Mouse (Mus musculus): Measurements from ENCODE around the gene Krt4. TPM values are rescaled to one million over a fixed set of nuclear protein-coding genes. Genes with fewer than 3 reads are reported as not detected.

Gene Krt4
- polyA plus RNA-seq, 1 experiment from 2014 or later = 2.8 TPM

GRCm38 (mm10) chr15:101879776-101880175 lies 44.8 kb downstream of the Krt4 start:
- no peak overlapping the region for H3K9ac ChIP-seq (replicated peaks)
- no peak overlapping the region for H3K27ac ChIP-seq (replicated peaks)
- H3K36me3 ChIP-seq = no peaks in the 10 kb centered on the region
- H3K27me3 ChIP-seq (replicated peaks) = no peaks in the 10 kb centered on the region
- no peak for ATAC-seq (ENCODE audit: low FRiP score)
- no peak overlapping the region for H3K4me3 ChIP-seq (replicated peaks)
- no peak overlapping the region for H3K4me2 ChIP-seq
- no peaks in the 10 kb centered on the region for H3K9me3 ChIP-seq (replicated peaks)
- no peaks in the 10 kb centered on the region for H3K4me1 ChIP-seq
- WGBS = 34% methylated on average over 11 of the region's 11 CpGs

GRCm38 (mm10) chr15:101878041-101878440 lies 46.5 kb downstream of the Krt4 start:
- Histone ChIP-seq H3K4me3 (replicated peaks) (no peak overlapping the region), H3K4me1 (no peaks in the 10 kb centered on the region), H3K9me3 (replicated peaks) (no peaks in the 10 kb centered on the region), H3K27ac (replicated peaks) (no peak overlapping the region), H3K4me2 (no peak overlapping the region), H3K9ac (replicated peaks) (no peak overlapping the region), H3K27me3 (replicated peaks) (no peaks in the 10 kb centered on the region), H3K36me3 (no peaks in the 10 kb centered on the region)
- ATAC-seq (ENCODE audit: low FRiP score) = no peak
- 65% methylated on average over 2 of the region's 2 CpGs for WGBS

GRCm38 (mm10) chr15:101874383-101874782 lies 50.2 kb downstream of the Krt4 start:
- H3K4me2 ChIP-seq = no peak overlapping the region
- H3K9me3 ChIP-seq (replicated peaks) = no peaks in the 10 kb centered on the region
- ATAC-seq (ENCODE audit: low FRiP score) = no peak
- peaks cover 5% of the 10 kb centered on the region; the same call in 1 of the 2 replicates for H3K4me1 ChIP-seq
- no peaks in the 10 kb centered on the region for H3K36me3 ChIP-seq
- H3K4me3 ChIP-seq (replicated peaks) = no peak overlapping the region
- 85% methylated on average over 1 of the region's 1 CpGs for WGBS
- H3K9ac ChIP-seq (replicated peaks) = no peak overlapping the region
- no peak overlapping the region for H3K27ac ChIP-seq (replicated peaks)
- no peaks in the 10 kb centered on the region for H3K27me3 ChIP-seq (replicated peaks)

- Histone ChIP-seq H3K4me2 (no peak overlapping the region), H3K4me3 (replicated peaks) (no peak overlapping the region)
- ATAC-seq (ENCODE audit: low FRiP score) = no peak
Measured at GRCm38 (mm10) chr15:101873231-101873630, 51.3 kb downstream of the Krt4 start.

GRCm38 (mm10) chr15:101869431-101869830 lies 55.1 kb downstream of the Krt4 start, which contains the start of gene Krt77:
Krt77 (minus strand) TSS chr15:101869705.
- Histone ChIP-seq H3K4me1 (peaks cover 9% of the 10 kb centered on the region; the same call in 1 of the 2 replicates), H3K27ac (replicated peaks) (no peak within 1 kb of the TSS), H3K4me3 (replicated peaks) (no peak within 1 kb of the TSS), H3K36me3 (no peaks in the 10 kb centered on the region), H3K27me3 (replicated peaks) (no peaks in the 10 kb centered on the region), H3K4me2 (no peak within 1 kb of the TSS), H3K9ac (replicated peaks) (no peak within 1 kb of the TSS), H3K9me3 (replicated peaks) (no peaks in the 10 kb centered on the region)
- 35% methylated on average over 6 of the region's 6 CpGs for WGBS
- ATAC-seq (ENCODE audit: low FRiP score) = peak; percentile 47

More at GRCm38 (mm10) chr15:101873231-101873630, 51.3 kb downstream of the Krt4 start:
- WGBS = 39% methylated on average over 4 of the region's 4 CpGs
- Histone ChIP-seq H3K9ac (replicated peaks) (no peak overlapping the region), H3K4me1 (peaks cover 9% of the 10 kb centered on the region; the same call in 1 of the 2 replicates), H3K9me3 (replicated peaks) (no peaks in the 10 kb centered on the region), H3K27me3 (replicated peaks) (no peaks in the 10 kb centered on the region), H3K36me3 (no peaks in the 10 kb centered on the region), H3K27ac (replicated peaks) (no peak overlapping the region)

Small RNA genes lying within 50 kb of the gene (microRNA-seq; reads per million reads assigned to microRNA genes)
- gene Gm44356 = not detected

Other genes with a start within 250 kb of the Krt4 start
- 0.09 TPM in 1 of 2 replicates, not detected in the other for gene Krt6b, start 244.4 kb downstream of the Krt4 start, polyA plus RNA-seq (2015; fragmentation: Nextera tagmentation; extraction: Ambion mirVana)
- 0.75 and 1.5 TPM in 2 replicates for gene Krt6a, start 230.4 kb downstream of the Krt4 start, polyA plus RNA-seq (2015; fragmentation: Nextera tagmentation; extraction: Ambion mirVana)
- 0.79 and 37.7 TPM in 2 replicates for gene Krt5, start 211.8 kb downstream of the Krt4 start, polyA plus RNA-seq (2015; fragmentation: Nextera tagmentation; extraction: Ambion mirVana)
- 0.22 and 0.55 TPM in 2 replicates for gene Krt71, start 181.6 kb downstream of the Krt4 start, polyA plus RNA-seq (2015; fragmentation: Nextera tagmentation; extraction: Ambion mirVana)
- 0.11 TPM in 1 of 2 replicates, not detected in the other for gene Krt72, start 138.3 kb downstream of the Krt4 start, polyA plus RNA-seq (2015; fragmentation: Nextera tagmentation; extraction: Ambion mirVana)
- gene Krt73, start 122.4 kb downstream of the Krt4 start, polyA plus RNA-seq (2015; fragmentation: Nextera tagmentation; extraction: Ambion mirVana) = 0.31 and 0.47 TPM in 2 replicates
- gene Krt2, start 106.6 kb downstream of the Krt4 start, polyA plus RNA-seq (2015; fragmentation: Nextera tagmentation; extraction: Ambion mirVana) = not detected in 2 replicates
- gene Krt1, start 73.9 kb downstream of the Krt4 start, polyA plus RNA-seq (2015; fragmentation: Nextera tagmentation; extraction: Ambion mirVana) = 11.9 and 16.9 TPM in 2 replicates
- 0.29 and 0.54 TPM in 2 replicates for gene Krt77, start 55.0 kb downstream of the Krt4 start, polyA plus RNA-seq (2015; fragmentation: Nextera tagmentation; extraction: Ambion mirVana)
- gene Krt76, start 31.8 kb downstream of the Krt4 start, polyA plus RNA-seq (2015; fragmentation: Nextera tagmentation; extraction: Ambion mirVana) = not detected in 2 replicates
- gene Krt79, start 15.6 kb upstream of the Krt4 start, polyA plus RNA-seq (2015; fragmentation: Nextera tagmentation; extraction: Ambion mirVana) = 0.23 and 0.27 TPM in 2 replicates
- gene Krt78, start 29.6 kb upstream of the Krt4 start, polyA plus RNA-seq (2015; fragmentation: Nextera tagmentation; extraction: Ambion mirVana) = 0.05 TPM in 2 replicates
- gene Krt8, start 79.7 kb upstream of the Krt4 start, polyA plus RNA-seq (2015; fragmentation: Nextera tagmentation; extraction: Ambion mirVana) = 2.2 and 297 TPM in 2 replicates
- gene Krt18, start 103.4 kb upstream of the Krt4 start, polyA plus RNA-seq (2015; fragmentation: Nextera tagmentation; extraction: Ambion mirVana) = 1.9 and 300 TPM in 2 replicates
- gene Eif4b, start 149.0 kb upstream of the Krt4 start, polyA plus RNA-seq (2015; fragmentation: Nextera tagmentation; extraction: Ambion mirVana) = 72.6 and 87.1 TPM in 2 replicates
- gene Tns2, start 175.7 kb upstream of the Krt4 start, polyA plus RNA-seq (2015; fragmentation: Nextera tagmentation; extraction: Ambion mirVana) = 9.8 and 13.7 TPM in 2 replicates
- 83.6 and 96.0 TPM in 2 replicates for gene Spryd3, start 211.5 kb upstream of the Krt4 start, polyA plus RNA-seq (2015; fragmentation: Nextera tagmentation; extraction: Ambion mirVana)
- 3.2 and 3.5 TPM in 2 replicates for gene Igfbp6, start 219.6 kb upstream of the Krt4 start, polyA plus RNA-seq (2015; fragmentation: Nextera tagmentation; extraction: Ambion mirVana)
- gene Soat2, start 225.8 kb upstream of the Krt4 start, polyA plus RNA-seq (2015; fragmentation: Nextera tagmentation; extraction: Ambion mirVana) = 0.06 and 0.68 TPM in 2 replicates